Mouse (Mus musculus) liver, embryonic 12.5 days (tissue): Measurements from ENCODE around the gene Wbp2. TPM values are rescaled to one million over a fixed set of nuclear protein-coding genes. Genes with fewer than 3 reads are reported as not detected.

Experiments
- ATAC-seq: fragments of 200-750 bp; cut with Nextera tagmentation; 2 replicates; pipeline ENCODE4 v1.8.0; 2017; ENCODE audit warnings: moderate number of reproducible peaks, mild to moderate bottlenecking, moderate library complexity
- H3K27ac ChIP-seq: fragments of 300-500 bp; sonication (generic); 2 replicates; pipeline ENCODE4 v1.5.1; 2016; ENCODE audit warnings: mild to moderate bottlenecking
- H3K27me3 ChIP-seq: fragments of 300-500 bp; sonication (generic); replicated peaks from 2 replicates; pipeline ENCODE4 v1.6.1; 2016; ENCODE audit warnings: mild to moderate bottlenecking, moderate library complexity
- H3K36me3 ChIP-seq: fragments of 300-500 bp; sonication (generic); 2 replicates; pipeline ENCODE4 v1.6.1; 2016; ENCODE audit warnings: mild to moderate bottlenecking, moderate library complexity
- H3K4me1 ChIP-seq: fragments of 300-500 bp; sonication (generic); 2 replicates; pipeline ENCODE4 v1.6.1; 2016
- H3K4me2 ChIP-seq: fragments of 300-500 bp; sonication (generic); 2 replicates; pipeline ENCODE4 v1.6.1; 2016; ENCODE audit warnings: mild to moderate bottlenecking, moderate library complexity
- H3K4me3 ChIP-seq: fragments of 300-500 bp; sonication (generic); 2 replicates; pipeline ENCODE4 v1.5.1; 2016; ENCODE audit warnings: mild to moderate bottlenecking, moderate library complexity
- H3K9ac ChIP-seq: fragments of 300-500 bp; sonication (generic); 2 replicates; pipeline ENCODE4 v1.6.1; 2016; ENCODE audit warnings: mild to moderate bottlenecking, moderate library complexity
- H3K9me3 ChIP-seq: fragments of 300-500 bp; sonication (generic); replicated peaks from 2 replicates; pipeline ENCODE4 v1.6.1; 2016; ENCODE audit warnings: mild to moderate bottlenecking, moderate library complexity
- WGBS: fragments of 180-500 bp; shearing (Covaris S2); methylation state at CpG from one replicate; pipeline ENCODE4 v1.1.7; 2016; ENCODE audit not compliant: insufficient replicate concordance; 5-methylcytosine and 5-hydroxymethylcytosine counted together
- polyA plus RNA-seq: library from polyadenylated mRNA; unstranded; fragments of >200 nt; fragmentation: Nextera tagmentation; extraction: Ambion mirVana; gene quantifications from 2 replicates; pipeline ENCODE4 v1.2.1, GENCODE M21; 2016

Gene Wbp2
- polyA plus RNA-seq, 1 experiment from 2014 or later, result 76.4 TPM

GRCm38 (mm10) chr11:116057237-116057881 lies 29.4 kb downstream of the Wbp2 start:
- Histone ChIP-seq H3K4me2 (peak overlapping the region; percentile 39), H3K4me3 (no peak overlapping the region), H3K4me1 (peaks cover 60% of the 10 kb centered on the region), H3K9ac (peak overlapping the region; percentile 54), H3K9me3 (no peaks in the 10 kb centered on the region), H3K27me3 (no peaks in the 10 kb centered on the region), H3K27ac (peak overlapping the region; percentile 78), H3K36me3 (peaks cover 99% of the 10 kb centered on the region)
- WGBS, result 20% methylated on average over 4 of the region's 4 CpGs
- ATAC-seq, result peak; percentile 78

- H3K27me3 ChIP-seq, result no peaks in the 10 kb centered on the region
- ATAC-seq, result no peak
- peaks cover 60% of the 10 kb centered on the region for H3K4me1 ChIP-seq
These were observed 30.9 kb downstream of the Wbp2 start for GRCm38 (mm10) chr11:116055873-116056272.

GRCm38 (mm10) chr11:116053510-116054229 lies 33.1 kb downstream of the Wbp2 start:
- 74% methylated on average over 9 of the region's 9 CpGs for WGBS
- ATAC-seq, result peak; percentile 48
- peak overlapping the region; percentile 12 for H3K9ac ChIP-seq

More at GRCm38 (mm10) chr11:116055873-116056272, 30.9 kb downstream of the Wbp2 start:
- peak overlapping the region; percentile 78; the same call in 1 of the 2 replicates for H3K27ac ChIP-seq
- WGBS, result 66% methylated on average over 11 of the region's 11 CpGs
- H3K9me3 ChIP-seq, result no peaks in the 10 kb centered on the region
- no peak overlapping the region for H3K4me3 ChIP-seq
- no peak overlapping the region for H3K4me2 ChIP-seq
- peaks cover 99% of the 10 kb centered on the region for H3K36me3 ChIP-seq
- no peak overlapping the region for H3K9ac ChIP-seq

GRCm38 (mm10) chr11:116050196-116050595 lies 36.6 kb downstream of the Wbp2 start:
- Histone ChIP-seq H3K4me2 (no peak overlapping the region), H3K9ac (no peak overlapping the region), H3K36me3 (peaks cover 97% of the 10 kb centered on the region), H3K27me3 (no peaks in the 10 kb centered on the region), H3K9me3 (no peaks in the 10 kb centered on the region), H3K4me3 (no peak overlapping the region), H3K27ac (no peak overlapping the region), H3K4me1 (peaks cover 22% of the 10 kb centered on the region)
- no peak for ATAC-seq
- WGBS, result 85% methylated on average over 4 of the region's 4 CpGs

More at GRCm38 (mm10) chr11:116053510-116054229, 33.1 kb downstream of the Wbp2 start:
- H3K4me1 ChIP-seq, result peaks cover 57% of the 10 kb centered on the region
- H3K9me3 ChIP-seq, result no peaks in the 10 kb centered on the region
- H3K27me3 ChIP-seq, result no peaks in the 10 kb centered on the region
- H3K4me2 ChIP-seq, result no peak overlapping the region
- peak overlapping the region; percentile 10 for H3K27ac ChIP-seq
- H3K4me3 ChIP-seq, result no peak overlapping the region
- peaks cover 99% of the 10 kb centered on the region for H3K36me3 ChIP-seq

- H3K4me1 ChIP-seq, result peaks cover 17% of the 10 kb centered on the region
- 74% methylated on average over 2 of the region's 2 CpGs for WGBS
- no peak overlapping the region for H3K27ac ChIP-seq
- no peaks in the 10 kb centered on the region for H3K27me3 ChIP-seq
- H3K36me3 ChIP-seq, result peaks cover 97% of the 10 kb centered on the region
- ATAC-seq, result no peak
- H3K9ac ChIP-seq, result no peak overlapping the region
- no peak overlapping the region for H3K4me2 ChIP-seq
- H3K4me3 ChIP-seq, result no peak overlapping the region
- no peaks in the 10 kb centered on the region for H3K9me3 ChIP-seq
These were observed 37.2 kb downstream of the Wbp2 start for GRCm38 (mm10) chr11:116049610-116050009.

GRCm38 (mm10) chr11:116045173-116045572 lies 41.6 kb downstream of the Wbp2 start:
- Histone ChIP-seq H3K36me3 (peaks cover 79% of the 10 kb centered on the region), H3K27ac (no peak overlapping the region), H3K4me3 (no peak overlapping the region), H3K4me1 (peaks cover 9% of the 10 kb centered on the region; the same call in 1 of the 2 replicates), H3K9ac (no peak overlapping the region), H3K4me2 (no peak overlapping the region), H3K27me3 (no peaks in the 10 kb centered on the region), H3K9me3 (no peaks in the 10 kb centered on the region)
- no peak for ATAC-seq
- 87% methylated on average over 6 of the region's 6 CpGs for WGBS

GRCm38 (mm10) chr11:116043286-116043685 lies 43.5 kb downstream of the Wbp2 start:
- no peak overlapping the region for H3K27ac ChIP-seq
- no peaks in the 10 kb centered on the region for H3K27me3 ChIP-seq
- H3K4me2 ChIP-seq, result no peak overlapping the region
- 90% methylated on average over 1 of the region's 1 CpGs for WGBS
- H3K4me3 ChIP-seq, result no peak overlapping the region
- peaks cover 9% of the 10 kb centered on the region; the same call in 1 of the 2 replicates for H3K4me1 ChIP-seq
- H3K9me3 ChIP-seq, result no peaks in the 10 kb centered on the region
- H3K9ac ChIP-seq, result no peak overlapping the region
- ATAC-seq, result no peak
- H3K36me3 ChIP-seq, result peaks cover 79% of the 10 kb centered on the region

- Histone ChIP-seq H3K4me2 (no peak overlapping the region), H3K9ac (no peak overlapping the region), H3K4me1 (peaks cover 9% of the 10 kb centered on the region; the same call in 1 of the 2 replicates), H3K27ac (peak overlapping the region; percentile 18; the same call in 1 of the 2 replicates), H3K27me3 (no peaks in the 10 kb centered on the region), H3K4me3 (no peak overlapping the region), H3K36me3 (peaks cover 77% of the 10 kb centered on the region), H3K9me3 (no peaks in the 10 kb centered on the region)
- ATAC-seq, result no peak
- WGBS, result 62% methylated on average over 5 of the region's 5 CpGs
These were observed 44.2 kb downstream of the Wbp2 start for GRCm38 (mm10) chr11:116042372-116043138.

- H3K27ac ChIP-seq, result no peak overlapping the region
- no peaks in the 10 kb centered on the region for H3K9me3 ChIP-seq
- H3K27me3 ChIP-seq, result no peaks in the 10 kb centered on the region
- no peak for ATAC-seq
- no peak overlapping the region for H3K4me3 ChIP-seq
- H3K4me1 ChIP-seq, result peaks cover 9% of the 10 kb centered on the region; the same call in 1 of the 2 replicates
- 94% methylated on average over 2 of the region's 2 CpGs for WGBS
- no peak overlapping the region for H3K4me2 ChIP-seq
- H3K9ac ChIP-seq, result no peak overlapping the region
- peaks cover 69% of the 10 kb centered on the region for H3K36me3 ChIP-seq
These were observed 45.0 kb downstream of the Wbp2 start for GRCm38 (mm10) chr11:116041833-116042232.

- Histone ChIP-seq H3K9ac (no peak overlapping the region), H3K27me3 (no peaks in the 10 kb centered on the region), H3K27ac (no peak overlapping the region), H3K36me3 (peaks cover 65% of the 10 kb centered on the region), H3K4me3 (no peak overlapping the region), H3K4me1 (peaks cover 9% of the 10 kb centered on the region; the same call in 1 of the 2 replicates), H3K9me3 (no peaks in the 10 kb centered on the region), H3K4me2 (no peak overlapping the region)
- 80% methylated on average over 6 of the region's 6 CpGs for WGBS
- ATAC-seq, result no peak
These were observed 46.2 kb downstream of the Wbp2 start for GRCm38 (mm10) chr11:116040593-116040992.

- Histone ChIP-seq H3K4me3 (no peak overlapping the region), H3K4me1 (peaks cover 17% of the 10 kb centered on the region), H3K4me2 (no peak overlapping the region), H3K27ac (no peak overlapping the region), H3K27me3 (no peaks in the 10 kb centered on the region), H3K9me3 (no peaks in the 10 kb centered on the region), H3K36me3 (peaks cover 78% of the 10 kb centered on the region), H3K9ac (no peak overlapping the region)
- no peak for ATAC-seq
- WGBS, result 87% methylated on average over 9 of the region's 9 CpGs
These were observed 49.0 kb downstream of the Wbp2 start for GRCm38 (mm10) chr11:116037826-116038225.

GRCm38 (mm10) chr11:116036671-116037070 lies 50.1 kb downstream of the Wbp2 start:
- Histone ChIP-seq H3K9me3 (no peaks in the 10 kb centered on the region), H3K36me3 (peaks cover 79% of the 10 kb centered on the region), H3K4me3 (no peak overlapping the region), H3K9ac (no peak overlapping the region), H3K27me3 (no peaks in the 10 kb centered on the region), H3K4me1 (peaks cover 22% of the 10 kb centered on the region), H3K4me2 (no peak overlapping the region), H3K27ac (no peak overlapping the region)
- ATAC-seq, result no peak
- 93% methylated on average over 3 of the region's 3 CpGs for WGBS
